Mouse (Mus musculus): Measurements from ENCODE around the gene Rexo1. TPM values are rescaled to one million over a fixed set of nuclear protein-coding genes. Genes with fewer than 3 reads are reported as not detected.
A peak's percentile ranks its signal among the peaks of the same experiment; 100 is the strongest.

Rexo1 gene
- total RNA-seq, 2 experiments from 2014 or later, result 17.1 to 35.2 TPM

- ATAC-seq (replicated peaks; ENCODE audit: poor library complexity), result no peak
Observed at GRCm38 (mm10) chr10:80559431-80559830, 1.9 kb downstream of the Rexo1 start.

DNA sequence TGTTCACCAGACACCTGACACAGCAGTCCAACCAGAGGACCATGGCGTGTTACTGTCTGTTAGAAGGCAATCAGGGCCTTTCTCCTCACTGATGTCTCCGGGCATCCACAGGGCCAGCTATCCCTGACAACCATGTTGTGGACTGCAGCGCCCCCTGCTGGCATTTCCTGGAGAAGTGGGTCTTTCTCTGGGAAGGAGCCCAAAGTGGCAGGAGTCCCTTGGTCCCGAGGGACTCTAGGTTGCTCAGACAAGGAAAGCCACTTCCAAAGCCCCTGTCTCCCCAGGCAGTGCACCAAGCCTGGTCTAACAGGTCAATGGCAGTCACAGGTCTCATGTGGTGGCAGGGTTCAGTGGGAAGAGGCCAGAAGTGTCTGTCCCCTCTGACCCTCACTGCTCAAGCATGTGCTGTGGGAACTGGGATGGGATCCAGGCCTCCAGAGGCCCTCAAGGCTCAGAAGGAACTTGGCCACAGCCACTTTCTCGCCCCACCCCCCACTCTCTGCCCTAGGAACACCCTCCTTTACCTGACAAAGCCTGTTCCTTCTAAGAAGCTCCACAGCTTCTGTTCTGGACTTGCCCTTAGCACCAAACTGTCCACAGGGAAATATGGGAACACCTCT, 3.9 kb downstream of the Rexo1 start:
- ATAC-seq (replicated peaks; ENCODE audit: poor library complexity), result peak; percentile 33

DNA sequence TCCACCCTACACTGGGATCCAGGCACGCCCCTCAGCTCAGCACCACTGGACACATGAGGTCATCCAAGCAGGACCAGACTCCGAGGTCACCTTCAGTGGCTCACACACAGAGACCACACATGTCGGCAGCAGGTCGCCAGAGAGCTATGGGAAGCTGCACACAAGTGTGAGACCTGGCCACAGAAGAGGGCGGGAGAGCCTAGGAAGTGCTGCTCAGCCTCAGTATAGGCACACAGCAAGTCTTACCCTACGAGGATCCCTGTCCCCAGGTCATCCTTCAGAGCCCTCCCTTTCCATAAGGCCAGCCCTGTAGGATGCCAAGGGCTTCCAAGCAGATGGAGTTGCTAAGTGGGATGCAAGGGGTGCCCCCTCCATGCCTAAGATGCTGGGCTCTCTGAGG, 7.4 kb downstream of the Rexo1 start:
- ATAC-seq (replicated peaks; ENCODE audit: poor library complexity), result no peak

DNA sequence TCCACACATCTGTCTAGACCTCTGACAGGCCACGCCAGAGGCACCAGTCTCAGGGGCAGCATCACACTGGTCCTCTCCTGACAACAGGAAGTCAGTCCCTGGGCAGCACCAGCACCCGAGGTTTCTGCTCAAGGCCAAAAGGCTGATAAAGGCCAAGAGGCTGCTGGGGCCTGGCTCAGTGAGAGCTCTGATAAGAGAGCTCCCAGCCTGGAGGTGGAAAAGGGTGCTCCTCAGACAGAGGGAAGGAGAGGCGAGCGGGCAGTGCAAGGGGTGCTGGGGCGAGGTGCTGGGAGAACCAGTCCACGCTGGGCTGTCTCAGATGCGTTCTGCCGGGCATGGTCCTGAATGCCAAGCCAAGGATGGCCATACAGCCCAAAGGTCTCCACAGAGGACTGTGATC, 7.8 kb downstream of the Rexo1 start:
- ATAC-seq (replicated peaks; ENCODE audit: poor library complexity), result peak; percentile 84

- ATAC-seq (replicated peaks; ENCODE audit: poor library complexity), result no peak
Observed at GRCm38 (mm10) chr10:80552364-80552763, 9.0 kb downstream of the Rexo1 start.

GRCm38 (mm10) chr10:80549279-80549678, 12.1 kb downstream of the Rexo1 start:
- ATAC-seq (replicated peaks; ENCODE audit: poor library complexity), result no peak

DNA sequence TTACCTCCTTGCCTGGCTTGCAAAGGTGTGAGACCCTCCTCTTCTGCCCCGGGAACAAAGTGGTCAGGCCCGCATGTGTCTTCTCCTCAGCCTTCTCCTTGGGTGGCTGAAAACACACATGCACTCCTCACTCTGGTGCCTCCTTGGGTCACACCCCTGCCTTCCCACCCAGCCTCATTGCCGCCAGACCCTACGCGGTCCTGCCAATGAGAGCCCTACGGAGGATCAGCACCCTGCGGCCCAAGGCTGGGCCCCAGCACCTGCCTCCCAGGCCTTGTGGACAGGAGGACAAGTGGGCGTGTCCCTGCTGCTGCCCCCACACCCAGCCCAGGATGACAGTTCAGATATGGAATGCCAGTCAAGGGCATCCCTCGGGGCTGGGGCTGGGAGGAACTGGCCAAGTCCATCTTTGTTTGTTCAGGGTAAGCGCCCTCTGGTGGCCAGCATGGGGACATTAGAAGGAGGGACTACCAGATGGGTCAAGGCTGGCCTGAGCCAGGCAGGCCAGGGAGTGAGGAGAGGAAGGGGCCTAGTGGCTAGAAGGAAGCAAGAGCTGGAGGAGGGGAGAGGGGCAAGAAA, 12.8 kb downstream of the Rexo1 start:
- peak; percentile 49 for ATAC-seq (replicated peaks; ENCODE audit: poor library complexity)

GRCm38 (mm10) chr10:80547539-80547938, 13.8 kb downstream of the Rexo1 start:
- no peak for ATAC-seq (replicated peaks; ENCODE audit: poor library complexity)

GRCm38 (mm10) chr10:80546945-80547344, 14.4 kb downstream of the Rexo1 start:
- peak; percentile 42 for ATAC-seq (replicated peaks; ENCODE audit: poor library complexity)

GRCm38 (mm10) chr10:80545590-80545989, 15.8 kb downstream of the Rexo1 start:
- no peak for ATAC-seq (replicated peaks; ENCODE audit: poor library complexity)

DNA sequence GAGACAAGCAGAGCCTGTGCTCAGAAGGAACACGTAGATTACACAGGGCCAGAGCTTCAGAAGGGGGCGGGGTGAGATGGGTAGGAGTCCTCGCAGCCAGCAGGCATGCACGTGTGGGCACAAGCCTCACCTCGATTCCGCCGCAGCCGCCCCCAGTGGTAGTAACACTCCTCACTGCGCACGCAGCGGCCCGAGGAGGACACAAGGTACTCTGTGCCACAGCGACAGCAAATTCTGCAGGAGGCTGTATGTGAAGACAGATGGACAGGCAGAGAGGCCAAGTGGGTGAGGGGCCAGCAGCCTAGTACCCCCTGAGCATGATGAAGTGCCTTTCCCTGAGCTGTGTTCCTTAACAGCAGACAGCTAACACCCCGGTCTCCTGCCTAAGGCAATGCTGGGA, 17.5 kb downstream of the Rexo1 start:
- ATAC-seq (replicated peaks; ENCODE audit: poor library complexity), result no peak

DNA sequence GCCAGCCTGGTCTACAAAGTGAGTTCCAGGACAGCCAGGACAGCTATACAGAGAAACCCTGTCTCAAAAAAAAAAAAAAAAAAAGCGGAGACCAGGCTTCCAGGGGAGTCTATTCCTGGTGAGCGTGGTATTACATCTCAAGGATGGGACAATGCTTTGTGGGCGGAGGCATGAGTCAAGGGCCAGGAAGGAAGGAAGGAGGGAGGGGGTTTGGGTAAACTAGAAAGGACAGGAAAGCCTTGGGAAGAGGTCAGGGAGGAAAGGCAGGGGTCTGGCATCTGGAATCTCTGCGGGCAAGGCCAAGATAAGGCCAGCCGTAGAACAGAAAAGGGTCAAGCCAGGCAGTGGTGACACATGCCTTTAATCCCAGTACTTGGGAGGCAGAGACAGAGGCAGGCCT, 21.9 kb downstream of the Rexo1 start:
- no peak for ATAC-seq (replicated peaks; ENCODE audit: poor library complexity)

DNA sequence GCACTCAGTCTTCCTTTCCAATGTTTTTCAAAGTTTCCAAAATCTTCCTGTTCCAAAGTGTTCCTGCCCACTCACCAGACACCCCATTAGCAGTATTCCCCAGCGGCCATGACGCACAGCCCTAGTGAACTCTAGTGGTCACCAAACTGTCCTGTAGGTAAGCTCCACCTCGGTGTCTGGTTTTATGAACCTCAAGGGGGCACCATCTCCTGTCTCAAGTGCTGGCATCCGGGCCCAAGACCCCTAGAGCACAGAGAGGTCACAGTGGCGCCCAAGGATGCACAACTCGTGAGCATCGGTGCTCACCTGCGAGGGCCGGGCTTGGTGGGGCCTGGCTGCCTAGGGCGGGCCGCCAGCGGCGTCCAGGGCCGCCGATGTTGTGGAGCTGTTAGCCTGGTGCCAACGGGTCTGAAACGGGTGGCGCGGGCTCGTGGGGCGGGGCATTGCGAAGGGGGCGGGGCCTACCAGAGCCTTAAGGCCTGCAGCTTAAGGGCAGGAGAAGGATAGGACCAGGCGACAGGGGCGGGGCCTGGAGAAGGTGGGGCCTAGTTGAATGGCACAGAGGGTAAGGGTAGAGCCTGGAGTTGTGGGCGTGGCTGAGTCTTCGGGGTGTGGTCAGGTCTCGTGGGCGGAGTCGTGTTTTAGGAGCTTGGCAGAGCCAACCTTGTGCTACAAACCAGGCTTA, 22.5 kb downstream of the Rexo1 start, which contains the start of gene Atp8b3:
Gene Atp8b3 (minus strand): TSS at position 415 of the 685 bp plus-strand sequence.
- ATAC-seq (replicated peaks; ENCODE audit: poor library complexity), result peak; percentile 92

DNA sequence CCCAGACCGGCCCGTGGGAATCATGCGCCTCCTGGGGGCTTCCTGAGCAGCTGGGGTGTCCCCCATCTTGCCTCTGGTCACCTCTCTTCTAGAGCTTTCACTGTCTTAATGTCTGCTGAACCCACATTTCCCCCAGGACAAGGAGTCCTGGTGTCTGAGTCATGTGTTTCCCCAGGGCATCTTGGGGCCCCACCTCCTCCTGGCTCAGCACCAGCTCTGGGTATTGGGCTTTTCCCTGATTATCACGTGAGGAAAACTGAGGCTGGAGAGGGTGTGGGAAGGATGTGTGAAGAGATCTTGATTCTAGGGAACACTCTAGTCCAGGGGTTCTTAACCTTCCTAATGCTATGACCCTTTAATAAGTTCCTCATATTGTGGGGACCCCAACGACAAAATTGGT, 23.2 kb downstream of the Rexo1 start:
- no peak for ATAC-seq (replicated peaks; ENCODE audit: poor library complexity)

DNA sequence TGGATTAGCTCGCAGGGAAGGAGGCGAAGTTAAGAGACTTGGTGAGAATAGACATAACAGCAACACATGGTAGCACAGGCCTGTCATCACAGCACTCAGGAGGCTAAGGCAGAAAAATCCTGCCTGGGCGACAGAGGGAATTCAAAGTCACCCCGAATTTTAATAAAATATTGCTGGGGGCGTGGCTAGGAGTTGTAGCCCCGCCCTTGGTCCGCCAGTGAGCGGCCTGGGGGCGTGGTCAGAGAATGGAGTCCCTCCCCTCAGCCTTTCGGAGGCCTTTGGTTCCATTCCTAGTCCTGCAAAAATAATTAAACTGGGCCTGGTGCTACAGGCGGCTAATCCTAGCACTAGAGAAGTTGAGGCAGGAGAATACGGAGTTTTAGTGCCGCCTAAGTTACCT, 25.6 kb downstream of the Rexo1 start:
- no peak for ATAC-seq (replicated peaks; ENCODE audit: poor library complexity)

- ATAC-seq (replicated peaks; ENCODE audit: poor library complexity), result peak; percentile 14; the same call in 1 of the 2 replicates
Observed at GRCm38 (mm10) chr10:80535071-80535470, 26.3 kb downstream of the Rexo1 start.

DNA sequence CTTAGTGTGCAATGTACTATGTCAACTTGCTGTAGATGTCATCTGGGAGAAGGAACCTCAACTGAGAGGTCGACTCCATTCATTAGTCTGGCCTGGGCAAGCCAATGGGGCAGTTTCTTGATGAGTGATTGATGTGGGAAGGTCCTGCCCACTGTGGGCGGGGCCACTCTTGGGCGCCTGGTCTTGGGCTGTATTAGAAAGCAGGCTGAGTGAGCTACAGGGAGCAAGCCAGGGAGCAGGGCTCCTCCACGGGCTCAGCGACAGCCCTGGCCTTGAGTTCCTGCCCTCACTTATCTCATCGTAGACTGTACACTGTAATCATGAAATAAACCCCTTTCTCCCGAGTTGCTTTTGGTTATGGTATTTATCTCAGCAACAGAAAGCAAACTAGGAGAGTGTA, 27.7 kb downstream of the Rexo1 start:
- peak; percentile 58 for ATAC-seq (replicated peaks; ENCODE audit: poor library complexity)

DNA sequence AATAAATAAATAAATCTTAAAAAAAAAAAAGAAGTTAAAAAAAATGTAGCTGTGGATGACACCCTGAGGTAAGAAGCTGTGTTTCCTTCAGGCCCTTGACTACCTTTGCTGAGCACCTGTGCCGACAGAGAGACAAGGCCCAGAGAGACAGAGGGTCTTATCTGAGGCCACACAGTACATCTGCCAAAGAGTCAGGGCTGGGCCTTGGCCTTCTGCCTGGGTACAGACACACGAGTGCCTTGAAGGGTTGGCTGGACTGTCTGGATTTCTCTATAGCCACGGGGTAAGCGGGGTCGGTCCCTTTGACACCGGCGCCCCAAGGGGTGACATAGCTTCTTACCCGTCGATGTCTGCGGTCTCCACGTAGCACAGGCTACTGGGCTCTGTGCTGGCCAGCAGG, 28.6 kb downstream of the Rexo1 start:
- peak; percentile 59 for ATAC-seq (replicated peaks; ENCODE audit: poor library complexity)

DNA sequence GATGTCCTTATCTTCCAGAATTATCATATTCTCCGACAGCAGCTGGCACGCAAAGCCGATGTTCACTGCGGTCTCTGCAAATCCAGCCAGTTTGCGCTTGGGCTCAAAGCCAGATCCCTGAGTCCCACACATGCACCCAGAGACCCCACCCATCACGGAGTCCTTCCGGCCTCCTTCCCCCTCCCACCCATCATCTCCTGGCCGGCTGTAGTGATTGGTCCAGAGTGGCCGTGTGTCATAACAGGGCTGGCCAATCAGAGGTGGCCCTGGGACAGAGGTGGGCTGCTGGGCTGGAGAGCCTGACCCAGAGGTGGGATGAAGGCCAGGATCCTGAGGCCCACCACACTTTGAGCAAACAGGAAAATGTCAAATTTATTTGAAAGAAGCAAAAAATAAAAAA, 35.2 kb downstream of the Rexo1 start:
- ATAC-seq (replicated peaks; ENCODE audit: poor library complexity), result no peak

DNA sequence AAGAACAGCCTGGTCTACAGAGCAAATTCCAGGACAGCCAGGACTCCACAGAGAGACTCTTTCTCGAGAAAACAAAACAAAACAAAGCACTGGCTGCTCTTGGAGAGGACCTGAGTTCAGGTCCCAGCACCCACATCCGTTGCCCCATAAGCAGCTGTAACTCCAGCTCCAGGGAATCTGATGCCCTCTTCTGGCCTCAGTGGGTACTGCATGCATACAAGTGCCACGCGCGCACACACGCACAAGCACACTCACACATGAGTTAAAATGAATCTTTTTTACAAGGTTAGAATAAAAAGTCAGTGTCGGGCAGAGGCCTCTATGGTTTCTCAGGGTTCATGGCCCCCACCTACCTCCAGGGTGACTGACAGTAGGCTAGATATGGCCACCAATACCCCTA, 38.1 kb downstream of the Rexo1 start:
- ATAC-seq (replicated peaks; ENCODE audit: poor library complexity), result peak; percentile 48; the same call in 1 of the 2 replicates

GRCm38 (mm10) chr10:80519287-80519686, 42.1 kb downstream of the Rexo1 start:
- ATAC-seq (replicated peaks; ENCODE audit: poor library complexity), result no peak

DNA sequence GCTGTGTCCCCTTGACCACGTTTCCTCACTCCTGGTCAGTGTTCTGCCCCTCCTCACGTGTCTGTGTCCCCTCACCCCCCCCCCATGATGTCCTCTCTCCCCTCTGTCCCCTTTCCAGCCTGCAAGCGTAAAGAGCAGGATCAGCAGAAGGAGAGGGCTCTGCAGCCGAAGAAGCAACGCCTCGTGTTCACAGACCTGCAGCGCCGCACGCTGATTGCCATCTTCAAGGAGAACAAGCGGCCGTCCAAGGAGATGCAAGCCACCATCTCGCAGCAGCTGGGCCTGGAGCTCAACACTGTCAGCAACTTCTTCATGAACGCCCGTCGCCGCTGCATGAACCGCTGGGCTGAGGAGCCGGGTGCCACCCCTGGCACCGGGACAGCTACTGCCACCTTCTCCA, 47.6 kb downstream of the Rexo1 start:
- no peak for ATAC-seq (replicated peaks; ENCODE audit: poor library complexity)

All from megakaryocyte progenitor cell, adult 5-6 weeks (primary cell).